Mouse (Mus musculus): ENCODE results near the gene Pum2. TPM values are rescaled to one million over a fixed set of nuclear protein-coding genes. Genes with fewer than 3 reads are reported as not detected.
"Not testable (repeated sequence)": the region's sequence is repeated elsewhere in the genome, so short reads cannot be mapped to it uniquely, and the experiment has no call there.

Gene Pum2
- total and polyA plus RNA-seq, 2 experiments, result 18.0 to 43.0 TPM

DNA sequence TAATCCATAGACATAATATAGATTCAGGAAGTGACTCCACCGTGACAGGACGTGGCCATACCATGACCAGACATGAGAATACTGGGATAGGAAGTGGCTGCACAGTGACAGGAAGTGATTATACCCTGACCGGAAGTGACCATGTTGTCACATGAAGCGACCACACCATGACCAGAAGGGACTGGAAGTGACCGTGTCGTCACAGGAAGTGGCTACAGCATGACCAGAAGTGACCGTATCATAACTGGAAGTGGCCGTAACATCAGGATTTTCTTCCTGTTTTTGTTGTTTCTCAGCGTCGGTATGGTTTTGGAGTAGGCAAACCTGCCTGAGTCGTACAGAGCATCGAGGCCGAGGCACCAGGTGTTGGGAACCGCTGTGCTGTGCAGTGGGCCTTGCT lies 37.0 kb upstream of the Pum2 start:
- Histone ChIP-seq H3K9ac (ENCODE audit: low read depth, low read length) (no peak overlapping the region), H3K27me3 (ENCODE audit: control insufficient read depth, insufficient read depth, low read length) (no peaks in the 10 kb centered on the region), H3K4me3 (ENCODE audit: insufficient read depth, low read depth, low read length) (no peak overlapping the region), H3K79me2 (ENCODE audit: control insufficient read depth, insufficient read depth, low read length) (no peaks in the 10 kb centered on the region), H3K36me3 (ENCODE audit: control insufficient read depth, insufficient read depth, low read length) (no peaks in the 10 kb centered on the region), H3K4me1 (ENCODE audit: control insufficient read depth, insufficient read depth, low read length) (no peaks in the 10 kb centered on the region), H3K27ac (replicated peaks; ENCODE audit: insufficient read depth, low read depth, low read length) (no peak overlapping the region)
- TF ChIP-seq CTCF (IDR thresholded peaks at IDR 0.05; ENCODE audit: low read depth, low read length), result no peak
- no peak for TF ChIP-seq POLR2A (IDR thresholded peaks at IDR 0.05; ENCODE audit: extremely low read depth, insufficient read depth, low read length)
- DNase-seq (ENCODE audit: extremely low read depth, low read depth, low spot score), result peak; percentile 25
- 89% methylated on average over 14 of the region's 14 CpGs for WGBS

DNA sequence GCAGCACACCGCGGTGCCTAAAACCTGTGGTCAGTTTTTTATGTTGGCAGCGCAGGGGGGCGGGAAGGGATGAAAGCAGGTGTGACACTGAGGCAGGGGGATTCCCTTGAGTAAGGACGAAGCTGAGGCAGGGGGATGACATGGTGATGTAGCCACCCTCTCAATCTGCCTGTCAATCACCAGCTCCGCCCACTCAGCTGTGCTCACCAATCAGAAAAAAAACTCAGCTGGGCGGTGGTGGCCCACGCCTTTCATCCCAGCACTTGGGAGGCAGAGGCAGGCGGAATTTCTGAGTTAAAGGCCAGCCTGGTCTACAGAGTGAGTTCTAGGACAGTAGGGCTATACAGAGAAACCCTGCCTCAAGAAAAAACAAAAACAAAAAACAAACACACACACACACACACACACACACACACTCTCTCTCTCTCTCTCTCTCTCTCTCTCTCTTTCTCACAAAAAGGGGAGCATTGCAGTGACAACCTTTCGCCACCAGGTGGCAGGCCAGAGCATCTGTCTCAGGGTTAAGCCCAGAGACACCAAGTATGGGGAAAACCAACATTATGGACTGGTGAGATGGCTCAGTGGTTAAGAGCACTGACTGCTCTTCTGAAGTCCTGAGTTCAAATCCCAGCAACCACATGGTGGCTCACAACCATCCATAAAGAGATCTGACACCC lies 35.4 kb upstream of the Pum2 start:
- not testable (repeated sequence) for H3K4me3 ChIP-seq (ENCODE audit: insufficient read depth, low read depth, low read length)
- WGBS, result 77% methylated on average over 10 of the region's 10 CpGs

DNA sequence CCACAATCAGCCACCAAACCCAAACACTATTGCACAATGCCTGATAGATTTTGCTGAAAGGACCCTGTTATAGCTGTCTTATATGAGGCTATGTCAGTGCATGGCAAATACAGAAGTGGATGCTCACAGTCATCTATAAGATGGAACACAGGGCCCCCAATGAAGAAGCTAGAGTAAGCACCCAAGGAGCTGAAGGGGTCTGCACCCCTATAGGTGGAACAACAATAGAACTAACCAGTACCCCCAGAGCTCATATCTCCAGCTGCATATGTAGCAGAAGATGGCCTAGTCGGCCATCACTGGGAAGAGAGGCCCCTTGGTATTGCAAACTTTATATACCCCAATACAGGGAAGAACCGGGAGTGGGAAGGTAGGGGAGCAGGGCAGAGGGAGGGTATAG lies 33.7 kb upstream of the Pum2 start:
- H3K27me3 ChIP-seq (ENCODE audit: control insufficient read depth, insufficient read depth, low read length); H3K4me3 ChIP-seq (ENCODE audit: insufficient read depth, low read depth, low read length); H3K9ac ChIP-seq (ENCODE audit: low read depth, low read length); H3K36me3 ChIP-seq (ENCODE audit: control insufficient read depth, insufficient read depth, low read length); H3K27ac ChIP-seq (replicated peaks; ENCODE audit: insufficient read depth, low read depth, low read length); H3K79me2 ChIP-seq (ENCODE audit: control insufficient read depth, insufficient read depth, low read length); H3K4me1 ChIP-seq (ENCODE audit: control insufficient read depth, insufficient read depth, low read length); DNase-seq (ENCODE audit: extremely low read depth, low read depth, low spot score): not testable (repeated sequence)
- 7% methylated on average over 2 of the region's 2 CpGs for WGBS

More for the DNA sequence above, 35.4 kb upstream of the Pum2 start:
- not testable (repeated sequence) for H3K9ac ChIP-seq (ENCODE audit: low read depth, low read length); H3K4me1 ChIP-seq (ENCODE audit: control insufficient read depth, insufficient read depth, low read length); H3K27me3 ChIP-seq (ENCODE audit: control insufficient read depth, insufficient read depth, low read length); H3K36me3 ChIP-seq (ENCODE audit: control insufficient read depth, insufficient read depth, low read length); H3K27ac ChIP-seq (replicated peaks; ENCODE audit: insufficient read depth, low read depth, low read length); H3K79me2 ChIP-seq (ENCODE audit: control insufficient read depth, insufficient read depth, low read length)
- DNase-seq (ENCODE audit: extremely low read depth, low read depth, low spot score), result peak; percentile 63
- TF ChIP-seq CTCF (IDR thresholded peaks at IDR 0.05; ENCODE audit: low read depth, low read length), result peak; percentile 78

DNA sequence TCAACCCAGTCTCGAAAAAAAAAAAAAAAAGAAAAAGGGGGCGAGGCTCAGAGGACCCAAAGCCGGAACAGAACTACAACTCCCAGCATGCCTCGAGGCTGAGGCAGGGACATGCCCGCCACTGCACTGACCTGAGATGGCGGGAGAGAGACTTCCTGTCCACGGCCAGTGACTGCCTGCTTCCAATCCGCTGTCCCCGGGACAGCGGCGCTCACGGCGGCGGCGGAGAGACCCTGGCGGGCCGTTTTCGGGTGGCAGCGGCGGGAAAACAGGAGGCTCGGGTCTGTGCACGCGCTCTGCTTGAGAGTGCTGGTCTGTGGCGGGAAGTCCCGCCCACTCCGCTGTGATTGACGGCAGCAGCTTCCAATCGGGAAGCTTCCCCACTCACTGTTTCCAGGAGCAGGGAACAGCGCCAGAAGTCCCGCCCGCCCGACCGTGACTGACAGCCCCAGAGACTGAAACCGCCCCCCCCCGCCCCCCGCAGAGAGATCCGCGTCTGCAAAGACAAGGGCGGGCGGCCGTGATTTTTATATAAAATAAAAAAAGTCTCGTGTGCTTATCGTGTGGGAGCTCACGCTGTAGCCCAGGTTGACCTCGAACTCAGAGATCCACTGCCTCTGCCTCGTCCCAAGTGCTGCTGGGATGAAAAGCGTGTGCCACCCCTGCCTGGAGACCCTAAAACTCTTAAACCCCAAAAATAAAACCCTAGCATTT lies 33.1 kb upstream of the Pum2 start:
- peak; percentile 84 for DNase-seq (ENCODE audit: extremely low read depth, low read depth, low spot score)
- Histone ChIP-seq H3K27ac (replicated peaks; ENCODE audit: insufficient read depth, low read depth, low read length) (peak overlapping the region; percentile 94), H3K9ac (ENCODE audit: low read depth, low read length) (peak overlapping the region; percentile 91), H3K36me3 (ENCODE audit: control insufficient read depth, insufficient read depth, low read length) (no peaks in the 10 kb centered on the region), H3K4me3 (ENCODE audit: insufficient read depth, low read depth, low read length) (peak overlapping the region; percentile 78), H3K79me2 (ENCODE audit: control insufficient read depth, insufficient read depth, low read length) (no peaks in the 10 kb centered on the region), H3K27me3 (ENCODE audit: control insufficient read depth, insufficient read depth, low read length) (no peaks in the 10 kb centered on the region), H3K4me1 (ENCODE audit: control insufficient read depth, insufficient read depth, low read length) (no peaks in the 10 kb centered on the region; the same call in 1 of the 2 replicates)
- under 1% methylated on average over 46 of the region's 47 CpGs for WGBS
- no peak for TF ChIP-seq POLR2A (IDR thresholded peaks at IDR 0.05; ENCODE audit: extremely low read depth, insufficient read depth, low read length)
- TF ChIP-seq CTCF (IDR thresholded peaks at IDR 0.05; ENCODE audit: low read depth, low read length), result 0 out of 2 replicates have a peak, but pooled peaks have one; percentile 14

GRCm38 (mm10) chr12:8641425-8641735 lies 32.6 kb upstream of the Pum2 start:
- TF ChIP-seq CTCF (IDR thresholded peaks at IDR 0.05; ENCODE audit: low read depth, low read length), result no peak
- TF ChIP-seq POLR2A (IDR thresholded peaks at IDR 0.05; ENCODE audit: extremely low read depth, insufficient read depth, low read length), result no peak
- H3K27ac ChIP-seq (replicated peaks; ENCODE audit: insufficient read depth, low read depth, low read length), result peak overlapping the region; percentile 10; the same call in 1 of the 2 replicates
- WGBS, result 7% methylated on average over 10 of the region's 10 CpGs
- no peaks in the 10 kb centered on the region for H3K79me2 ChIP-seq (ENCODE audit: control insufficient read depth, insufficient read depth, low read length)
- DNase-seq (ENCODE audit: extremely low read depth, low read depth, low spot score), result no peak
- no peaks in the 10 kb centered on the region for H3K36me3 ChIP-seq (ENCODE audit: control insufficient read depth, insufficient read depth, low read length)
- peak overlapping the region; percentile 78 for H3K4me3 ChIP-seq (ENCODE audit: insufficient read depth, low read depth, low read length)
- H3K4me1 ChIP-seq (ENCODE audit: control insufficient read depth, insufficient read depth, low read length), result no peaks in the 10 kb centered on the region; the same call in 1 of the 2 replicates
- H3K9ac ChIP-seq (ENCODE audit: low read depth, low read length), result peak overlapping the region; percentile 68
- H3K27me3 ChIP-seq (ENCODE audit: control insufficient read depth, insufficient read depth, low read length), result no peaks in the 10 kb centered on the region

GRCm38 (mm10) chr12:8648211-8648610 lies 25.7 kb upstream of the Pum2 start:
- WGBS, result 66% methylated on average over 8 of the region's 8 CpGs

DNA sequence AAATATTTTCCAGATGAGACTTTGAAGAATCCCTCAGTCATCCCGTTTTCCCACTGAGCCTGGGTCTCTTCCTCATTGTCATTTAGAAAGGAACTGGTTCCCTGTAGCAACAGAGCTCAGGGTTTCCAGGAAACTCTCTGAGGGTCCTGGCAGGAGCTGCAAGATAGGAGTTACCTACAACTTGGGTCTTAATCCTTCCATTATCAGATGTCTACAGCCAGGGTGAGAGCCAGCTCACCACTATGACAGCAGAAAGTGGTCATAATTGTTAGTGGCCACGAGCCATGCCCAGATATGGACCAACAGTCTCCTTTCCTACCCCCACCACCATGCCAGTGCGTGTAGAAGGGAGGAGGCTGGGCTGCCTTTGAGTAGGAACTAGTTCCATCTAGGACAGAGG lies 23.9 kb upstream of the Pum2 start:
- H3K4me1 ChIP-seq (ENCODE audit: control insufficient read depth, insufficient read depth, low read length); DNase-seq (ENCODE audit: extremely low read depth, low read depth, low spot score); H3K4me3 ChIP-seq (ENCODE audit: insufficient read depth, low read depth, low read length); H3K9ac ChIP-seq (ENCODE audit: low read depth, low read length); H3K36me3 ChIP-seq (ENCODE audit: control insufficient read depth, insufficient read depth, low read length); H3K27ac ChIP-seq (replicated peaks; ENCODE audit: insufficient read depth, low read depth, low read length); H3K79me2 ChIP-seq (ENCODE audit: control insufficient read depth, insufficient read depth, low read length); H3K27me3 ChIP-seq (ENCODE audit: control insufficient read depth, insufficient read depth, low read length): not testable (repeated sequence)
- WGBS, result 79% methylated on average over 3 of the region's 3 CpGs

More at GRCm38 (mm10) chr12:8648211-8648610, 25.7 kb upstream of the Pum2 start:
- H3K27me3 ChIP-seq (ENCODE audit: control insufficient read depth, insufficient read depth, low read length); H3K4me1 ChIP-seq (ENCODE audit: control insufficient read depth, insufficient read depth, low read length); H3K36me3 ChIP-seq (ENCODE audit: control insufficient read depth, insufficient read depth, low read length); H3K9ac ChIP-seq (ENCODE audit: low read depth, low read length); H3K4me3 ChIP-seq (ENCODE audit: insufficient read depth, low read depth, low read length); H3K27ac ChIP-seq (replicated peaks; ENCODE audit: insufficient read depth, low read depth, low read length); H3K79me2 ChIP-seq (ENCODE audit: control insufficient read depth, insufficient read depth, low read length); DNase-seq (ENCODE audit: extremely low read depth, low read depth, low spot score): not testable (repeated sequence)
